In genomic region chr10:95548154-95548826, GRCm38 (mm10) we compare ENCODE assay signal across 19 mouse cellular contexts. TPM values are rescaled to one million over a fixed set of nuclear protein-coding genes. Genes with fewer than 3 reads are reported as not detected.
DNase-seq lines count a peak whose midpoint lies in the region; ATAC-seq and TF ChIP-seq lines count a peak whose summit lies in the region.
"Had no signal": no experiment of that assay in that cellular context is flagged by ENCODE, and none has a peak within 500 bp of the region (broad histone marks: within the 10 kb centered on the region; RNA-seq: fewer than 3 reads in every experiment).

No protein-coding gene starts in this region.

- H3K79me2 ChIP-seq in CH12.LX (replicated peaks; ENCODE audit: control insufficient read depth, extremely low read depth, insufficient read depth, poor library complexity, severe bottlenecking), result peaks cover 4% of the 10 kb centered on the region

- peak overlapping the region; percentile 60; the same call in 1 of the 2 replicates for H3K9ac ChIP-seq in CH12.LX (ENCODE audit: insufficient read depth, low read depth)
- H3K9ac ChIP-seq: embryonic facial prominence, embryonic 13.5 days; forebrain, embryonic 13.5 days; forebrain, postnatal 0 days; heart, embryonic 15.5 days; hindbrain, embryonic 13.5 days had no signal

- no peak for TF ChIP-seq RAD21 in CH12.LX (IDR thresholded peaks at IDR 0.05; ENCODE audit: low read depth, low read length)

- H3K36me3 ChIP-seq in kidney, adult 2 months (ENCODE audit: control insufficient read depth, insufficient read depth, low read length), result peaks cover 22% of the 10 kb centered on the region
- peaks cover 24 to 70% of the 10 kb centered on the region in 2 experiments for H3K36me3 ChIP-seq in CH12.LX (replicated peaks in 1 of 2; ENCODE audit: control insufficient read depth in 1 of 2, insufficient read depth in 1 of 2, low read length in 1 of 2)

- dilution Hi-C loops in CH12.LX (cut with MboI; ENCODE audit: extremely low pct_ligation_motif_present, extremely low pct_unique_long_range_greater_than_20kb, low sequenced_read_pairs), result no loop called here

- no peak for TF ChIP-seq POLR2A in kidney, adult 2 months (IDR thresholded peaks at IDR 0.05; ENCODE audit: low read depth, low read length)
- no peak for TF ChIP-seq POLR2A in CH12.LX (IDR thresholded peaks at IDR 0.05; ENCODE audit: low read depth, low read length)

- H3K27ac ChIP-seq in kidney, adult 2 months (ENCODE audit: insufficient read depth, low read depth, low read length), result peak overlapping the region; percentile 74
- peak overlapping the region; percentile 89 for H3K27ac ChIP-seq in CH12.LX (ENCODE audit: insufficient read depth, low read depth)
- peak overlapping the region; percentile 40 for H3K27ac ChIP-seq in brown adipose tissue, adult 24 weeks (replicated peaks; ENCODE audit: low read depth, low read length)
- H3K27ac ChIP-seq: embryonic facial prominence, embryonic 13.5 days; forebrain, embryonic 13.5 days; heart, embryonic 15.5 days; hindbrain, embryonic 13.5 days; hindbrain, postnatal 0 days had no signal

- no peak for DNase-seq in kidney, adult 2 months
- no peak for DNase-seq in kidney, adult 8-10 months
- peak; percentile 87 for DNase-seq in CH12.LX (ENCODE audit: extremely low read depth)
- no peak for DNase-seq in embryo, embryonic 10.5 days (ENCODE audit: low spot score)
- DNase-seq: adrenal gland, postnatal 14 days; cerebellum, adult 11 months; cerebellum, adult 8-10 months; cerebellum, postnatal 14 days; forebrain, postnatal 0 days; gastrocnemius, postnatal 14 days; heart, postnatal 14 days had no signal

- H3K4me3 ChIP-seq in kidney, adult 2 months (ENCODE audit: insufficient read depth, low read depth, low read length), result no peak overlapping the region
- H3K4me3 ChIP-seq in CH12.LX (replicated peaks in 1 of 3; ENCODE audit: low read depth in 2 of 3, low read length in 2 of 3, poor library complexity in 1 of 3), result peak overlapping the region in 1 of 3 experiments; percentile 14
- no peak overlapping the region for H3K4me3 ChIP-seq in brown adipose tissue, adult 24 weeks (ENCODE audit: insufficient read depth, low read depth, low read length)
- H3K4me3 ChIP-seq: embryonic facial prominence, embryonic 13.5 days; forebrain, embryonic 13.5 days; heart, embryonic 15.5 days; hindbrain, embryonic 13.5 days had no signal

- 24% methylated on average over 11 of the region's 11 CpGs for WGBS in kidney, adult 2 months

- TF ChIP-seq CTCF in kidney, adult 2 months (conservative IDR thresholded peaks at IDR 0.05; ENCODE audit: insufficient read depth, insufficient read length, low read depth, low read length), result no peak
- TF ChIP-seq CTCF in CH12.LX (conservative IDR thresholded peaks at IDR 0.05 in 1 of 2, IDR thresholded peaks at IDR 0.05 in 1 of 2; ENCODE audit: low read depth in 2 of 2, low read length in 2 of 2), result no peak

- no peaks in the 10 kb centered on the region for H3K27me3 ChIP-seq in kidney, adult 2 months (replicated peaks; ENCODE audit: control insufficient read depth, insufficient read depth, low read length)
- H3K27me3 ChIP-seq in CH12.LX (replicated peaks), result no peaks in the 10 kb centered on the region
- H3K27me3 ChIP-seq: embryonic facial prominence, embryonic 13.5 days; forebrain, embryonic 13.5 days; heart, embryonic 15.5 days; hindbrain, embryonic 13.5 days had no signal

- H3K4me2 ChIP-seq in CH12.LX (ENCODE audit: insufficient read depth, low read depth, poor library complexity, severe bottlenecking), result peak overlapping the region; percentile 55
- H3K4me2 ChIP-seq: embryonic facial prominence, embryonic 13.5 days; forebrain, embryonic 13.5 days; heart, embryonic 15.5 days; hindbrain, embryonic 13.5 days had no signal

- peak; percentile 81 for TF ChIP-seq EP300 in CH12.LX (IDR thresholded peaks at IDR 0.05; ENCODE audit: low read length)

- H3K9me3 ChIP-seq in CH12.LX (replicated peaks; ENCODE audit: low read length), result no peaks in the 10 kb centered on the region
- H3K9me3 ChIP-seq: embryonic facial prominence, embryonic 13.5 days; forebrain, embryonic 13.5 days; G1E; heart, embryonic 15.5 days; hindbrain, embryonic 13.5 days had no signal

- no peak for ATAC-seq in activated CD4-positive, CD25-positive, alpha-beta regulatory T cell, adult 4 months
- ATAC-seq: forebrain, embryonic 13.5 days; forebrain, postnatal 0 days; hindbrain, postnatal 0 days had no signal

- in situ Hi-C loops in CH12.LX (cut with MboI; ENCODE audit: low pct_ligation_motif_present, low pct_unique_long_range_greater_than_20kb, low sequenced_read_pairs), result loop anchor here (25.0 kb wide), 1 partner anchor 539 kb away; no protein-coding TSS in a partner anchor

- peaks cover 26% of the 10 kb centered on the region for H3K4me1 ChIP-seq in kidney, adult 2 months (ENCODE audit: control insufficient read depth, insufficient read depth, low read length)
- peaks cover 0 to 67% of the 10 kb centered on the region in 2 experiments; a peak in 2 of 4 replicates for H3K4me1 ChIP-seq in CH12.LX (ENCODE audit: control insufficient read depth in 1 of 2, insufficient read depth in 2 of 2)
- no peaks in the 10 kb centered on the region for H3K4me1 ChIP-seq in brown adipose tissue, adult 24 weeks (ENCODE audit: control insufficient read depth, insufficient read depth, insufficient read length, low read length)

TF ChIP-seq in CH12.LX, 34 proteins besides CTCF, POLR2A, EP300 and RAD21 (continues in another document):
- no peak for TF ChIP-seq E2F4 (IDR thresholded peaks at IDR 0.05; ENCODE audit: insufficient replicate concordance, low read depth, low read length)
- peak; percentile 26 for TF ChIP-seq JUN (IDR thresholded peaks at IDR 0.05; ENCODE audit: insufficient read depth, low read depth, low read length)
- peak; percentile 90 for TF ChIP-seq SIN3A (IDR thresholded peaks at IDR 0.05; ENCODE audit: low read length)
- TF ChIP-seq HCFC1 (IDR thresholded peaks at IDR 0.05; ENCODE audit: low read depth, low read length), result peak; percentile 21; the same call in 1 of the 2 replicates
- TF ChIP-seq ZNF384 (IDR thresholded peaks at IDR 0.05; ENCODE audit: low read depth, low read length), result no peak
- peak; percentile 95; the same call in 1 of the 2 replicates for TF ChIP-seq MXI1 (IDR thresholded peaks at IDR 0.05; ENCODE audit: low read depth, low read length)
- peak; percentile 96 for TF ChIP-seq MYC (IDR thresholded peaks at IDR 0.05; ENCODE audit: low read depth, low read length)
- no peak for TF ChIP-seq TBP (conservative IDR thresholded peaks at IDR 0.05; ENCODE audit: low read depth, low read length)
- no peak for TF ChIP-seq ZKSCAN1 (IDR thresholded peaks at IDR 0.05; ENCODE audit: borderline replicate concordance, low read depth, low read length)
- TF ChIP-seq MAX (IDR thresholded peaks at IDR 0.05; ENCODE audit: low read length), result peak; percentile 93
- 0 out of 2 replicates have a peak, but pooled peaks have one; percentile 17 for TF ChIP-seq MAZ (IDR thresholded peaks at IDR 0.05; ENCODE audit: low read depth, low read length)
- no peak; the same call in 1 of the 2 replicates for TF ChIP-seq CHD1 (IDR thresholded peaks at IDR 0.05; ENCODE audit: low read depth, low read length)
- no peak for TF ChIP-seq PAX5 (IDR thresholded peaks at IDR 0.05; ENCODE audit: low read length)
- TF ChIP-seq KAT2A (IDR thresholded peaks at IDR 0.05; ENCODE audit: insufficient replicate concordance, low read length), result no peak
- peak; percentile 45; the same call in 1 of the 2 replicates for TF ChIP-seq ELF1 (IDR thresholded peaks at IDR 0.05; ENCODE audit: low read depth, low read length)
- TF ChIP-seq NRF1 (IDR thresholded peaks at IDR 0.05; ENCODE audit: low read depth, low read length), result no peak
- TF ChIP-seq BHLHE40 (IDR thresholded peaks at IDR 0.05; ENCODE audit: low read depth, low read length), result peak; percentile 97
- no peak for TF ChIP-seq MAFK (IDR thresholded peaks at IDR 0.05; ENCODE audit: insufficient replicate concordance, low read length)
- TF ChIP-seq USF2 (conservative IDR thresholded peaks at IDR 0.05; ENCODE audit: low read depth, low read length), result no peak
- peak; percentile 39; the same call in 1 of the 2 replicates for TF ChIP-seq CHD2 (IDR thresholded peaks at IDR 0.05; ENCODE audit: low read length)
- TF ChIP-seq NELFE (IDR thresholded peaks at IDR 0.05; ENCODE audit: low read depth, low read length), result no peak
- peak; percentile 95 for TF ChIP-seq ETS1 (conservative IDR thresholded peaks at IDR 0.05; ENCODE audit: low read depth, low read length)
- peak; percentile 82 for TF ChIP-seq IRF4 (IDR thresholded peaks at IDR 0.05; ENCODE audit: low read depth, low read length)
- TF ChIP-seq TCF12 (IDR thresholded peaks at IDR 0.05; ENCODE audit: low read depth, low read length), result peak; percentile 73; the same call in 1 of the 2 replicates
- TF ChIP-seq JUND (conservative IDR thresholded peaks at IDR 0.05; ENCODE audit: low read depth, low read length), result peak; percentile 72
- peak; percentile 68 for TF ChIP-seq RCOR1 (conservative IDR thresholded peaks at IDR 0.05; ENCODE audit: low read depth, low read length)

RNA-seq across cellular contexts. Expression of gene Nudt4, which starts 15.7 kb away (rescaled TPM):
- polyA plus RNA-seq in kidney, adult 2 months (2012; rRNA removed), result 88.6 and 92.7 TPM in 2 replicates
- total RNA-seq in CH12.LX (2012; rRNA removed) (23.7 and 33.2 TPM in 2 replicates), CH12.LX (2014; rRNA removed) (38.0 and 39.2 TPM in 2 replicates)
- polyA plus RNA-seq in CH12.LX (2012; ENCODE audit: insufficient read length, low read depth), result 61.1 and 67.4 TPM in 2 replicates
- 168 and 234 TPM in 2 replicates for polyA plus RNA-seq in brown adipose tissue, adult 24 weeks (2012; ENCODE audit: insufficient read depth, insufficient read length, missing spikeins)
- 10 to 100 TPM; 11.3 to 14.8 TPM for polyA plus RNA-seq in activated CD4-positive, CD25-positive, alpha-beta regulatory T cell, adult 4 months (2017; shearing (Covaris generic))

RNA-seq across cellular contexts. Expression of gene Ube2n, which starts 33.3 kb away (rescaled TPM):
- 41.7 and 53.2 TPM in 2 replicates for polyA plus RNA-seq in kidney, adult 2 months (2012; rRNA removed)
- total RNA-seq in CH12.LX (2012; rRNA removed), result 71.9 and 117 TPM in 2 replicates
- 217 and 237 TPM in 2 replicates for total RNA-seq in CH12.LX (2014; rRNA removed)
- polyA plus RNA-seq in CH12.LX (2012; ENCODE audit: insufficient read length, low read depth), result 243 and 265 TPM in 2 replicates
- polyA plus RNA-seq in brown adipose tissue, adult 24 weeks (2012; ENCODE audit: insufficient read depth, insufficient read length, missing spikeins), result 99.2 and 117 TPM in 2 replicates
- polyA plus RNA-seq in activated CD4-positive, CD25-positive, alpha-beta regulatory T cell, adult 4 months (2017; shearing (Covaris generic)), result 100 to 1,000 TPM; 349 to 397 TPM

RNA-seq across cellular contexts. Expression of gene Mrpl42, which starts 46.5 kb away (rescaled TPM):
- 242 and 322 TPM in 2 replicates for polyA plus RNA-seq in kidney, adult 2 months (2012; rRNA removed)
- 161 and 198 TPM in 2 replicates for total RNA-seq in CH12.LX (2012; rRNA removed)
- 381 and 389 TPM in 2 replicates for total RNA-seq in CH12.LX (2014; rRNA removed)
- 197 and 223 TPM in 2 replicates for polyA plus RNA-seq in CH12.LX (2012; ENCODE audit: insufficient read length, low read depth)
- 749 and 770 TPM in 2 replicates for polyA plus RNA-seq in brown adipose tissue, adult 24 weeks (2012; ENCODE audit: insufficient read depth, insufficient read length, missing spikeins)
- 100 to 1,000 TPM; 188 to 213 TPM for polyA plus RNA-seq in activated CD4-positive, CD25-positive, alpha-beta regulatory T cell, adult 4 months (2017; shearing (Covaris generic))
